Mouse (Mus musculus): ENCODE measurements around the gene ccdc198.

DNA sequence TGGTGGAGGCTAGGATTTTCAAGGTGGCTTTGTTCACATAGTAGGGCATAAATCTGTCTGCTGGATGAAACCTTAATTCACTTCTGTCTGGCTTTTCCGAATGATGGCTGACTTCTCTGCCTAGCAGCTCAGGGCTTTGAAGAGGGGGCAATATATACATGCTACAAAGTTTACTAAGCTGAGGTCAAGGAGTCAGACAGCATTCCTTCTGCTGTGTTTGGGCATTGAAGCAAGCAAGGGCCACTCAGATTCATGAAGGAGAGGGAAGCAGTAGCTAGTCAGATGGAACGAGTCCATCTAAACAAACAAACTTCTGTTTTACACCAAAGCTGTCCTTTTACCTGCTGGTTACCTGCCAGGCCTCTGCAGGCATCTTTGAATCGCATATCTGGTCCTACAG is 32.4 kb upstream of the ccdc198 start:
- TF ChIP-seq POLR2A (IDR thresholded peaks at IDR 0.05; ENCODE audit: extremely low read depth, insufficient read depth, low read length): no peak
- no peak for TF ChIP-seq CTCF (IDR thresholded peaks at IDR 0.05; ENCODE audit: extremely low read depth, insufficient read depth, low read length)
